Mouse (Mus musculus) liver, adult 2 months (tissue): ENCODE data around the gene Spty2d1.

Experiments
- CTCF ChIP-seq: fragments of 200-500 bp; IDR thresholded peaks from 2 replicates; pipeline ENCODE4 v1.5.1; 2011; ENCODE audit warnings: low read depth, low read length, control low read depth
- POLR2A ChIP-seq: fragments of 200-500 bp; IDR thresholded peaks from 2 replicates; pipeline ENCODE4 v1.6.1; 2011; ENCODE audit warnings: low read length, control low read depth; ENCODE audit not compliant: insufficient read depth; ENCODE audit errors: extremely low read depth

- TF ChIP-seq POLR2A (no peak), CTCF (no peak)
These were observed 8.4 kb upstream of the Spty2d1 start for GRCm38 (mm10) chr7:47016602-47017001.
